Comparison of ENCODE assay signal across 8 mouse cellular contexts in the genomic region with DNA sequence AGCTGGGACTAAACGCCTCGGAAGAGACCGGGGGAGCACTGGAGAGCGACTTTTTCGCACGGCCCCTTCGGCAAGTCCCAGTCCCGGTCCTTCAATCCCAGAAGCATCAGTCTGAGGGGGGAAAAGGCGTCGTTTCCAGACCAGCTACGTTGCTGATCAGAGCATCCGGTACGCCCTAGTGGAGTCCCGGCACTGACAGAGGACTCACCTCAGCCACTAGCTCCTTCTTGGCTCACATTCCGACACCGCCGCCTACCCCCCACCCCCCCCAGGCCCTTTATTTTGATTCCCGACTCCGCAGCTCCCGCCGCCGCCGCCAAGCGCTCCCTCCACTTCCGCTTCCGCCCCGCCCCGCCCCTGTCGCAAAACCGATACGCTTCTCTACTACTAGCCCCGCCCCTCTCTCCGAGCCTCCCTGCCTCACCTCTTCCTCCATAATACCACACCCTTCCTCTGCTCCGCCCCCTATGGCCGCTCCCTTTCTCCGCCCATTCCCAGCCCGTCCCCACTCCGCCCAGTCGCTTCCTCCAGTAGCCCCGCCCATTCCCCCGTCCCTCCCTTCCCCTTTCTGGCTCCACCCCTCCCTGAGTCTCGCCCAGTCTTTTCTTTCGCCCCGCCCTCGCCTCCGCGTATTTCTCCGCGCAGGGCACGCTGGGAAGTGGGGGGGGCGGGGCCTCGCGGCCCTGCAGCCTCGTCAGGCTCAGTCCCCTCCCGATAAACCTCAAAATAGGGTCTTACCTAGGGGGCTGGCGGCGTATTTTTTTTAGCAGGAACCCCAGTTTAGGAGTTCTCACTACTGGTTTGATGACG. TPM values are rescaled to one million over a fixed set of nuclear protein-coding genes. Genes with fewer than 3 reads are reported as not detected.
DNase-seq lines count a peak whose midpoint lies in the region; ATAC-seq lines count a peak whose summit lies in the region.

No protein-coding gene starts in this region.

- H3K27ac ChIP-seq in heart, embryonic 10.5 days: peak overlapping the region; percentile 89
- peak overlapping the region; percentile 99 for H3K27ac ChIP-seq in kidney, embryonic 15.5 days

- DNase-seq in B cell, adult 2 months: peak; percentile 99 to 100
- peak; percentile 100 for DNase-seq in brain, adult 2 months (ENCODE audit: low read depth, low spot score)
- peak; percentile 100 for DNase-seq in heart, embryonic 10.5 days (ENCODE audit: low spot score)
- DNase-seq in liver: peak; percentile 100
- DNase-seq in spleen, postnatal 4 days (ENCODE audit: low spot score in 2 of 2): peak; percentile 99 to 100

- no peaks in the 10 kb centered on the region for H3K9me3 ChIP-seq in heart, embryonic 10.5 days
- no peaks in the 10 kb centered on the region for H3K9me3 ChIP-seq in kidney, embryonic 15.5 days (replicated peaks)

- peak overlapping the region; percentile 75 for H3K4me2 ChIP-seq in kidney, embryonic 15.5 days

- under 1% methylated on average over 58 of the region's 58 CpGs for WGBS in heart, embryonic 10.5 days
- under 1% methylated on average over 58 of the region's 58 CpGs for WGBS in kidney, embryonic 15.5 days

- H3K4me1 ChIP-seq in heart, embryonic 10.5 days: peaks cover 13% of the 10 kb centered on the region
- H3K4me1 ChIP-seq in kidney, embryonic 15.5 days: peaks cover 20% of the 10 kb centered on the region

- H3K4me3 ChIP-seq in heart, embryonic 10.5 days: peak overlapping the region; percentile 82
- peak overlapping the region; percentile 78 for H3K4me3 ChIP-seq in kidney, embryonic 15.5 days (replicated peaks)

- no peaks in the 10 kb centered on the region for H3K36me3 ChIP-seq in heart, embryonic 10.5 days
- 0 out of 2 replicates have a peak, but pooled peaks cover 5% of the 10 kb centered on the region for H3K36me3 ChIP-seq in kidney, embryonic 15.5 days

- peak overlapping the region; percentile 76 for H3K9ac ChIP-seq in kidney, embryonic 15.5 days

- H3K27me3 ChIP-seq in heart, embryonic 10.5 days (ENCODE audit: insufficient read depth, poor library complexity, severe bottlenecking): no peaks in the 10 kb centered on the region
- no peaks in the 10 kb centered on the region for H3K27me3 ChIP-seq in kidney, embryonic 15.5 days

- ATAC-seq in erythroblast, adult 5-6 weeks (replicated peaks; ENCODE audit: low FRiP score, poor library complexity, severe bottlenecking): peak; percentile 78
- peak; percentile 92 for ATAC-seq in kidney, embryonic 15.5 days (replicated peaks; ENCODE audit: low FRiP score)
- peak; percentile 94 for ATAC-seq in monocyte, adult 5-6 weeks (replicated peaks; ENCODE audit: insufficient number of reproducible peaks, low FRiP score, low TSS enrichment, poor library complexity, severe bottlenecking)

RNA-seq across cellular contexts. Expression of a gene that starts 3.9 kb away (rescaled TPM):
- total RNA-seq in erythroblast, adult 5-6 weeks (2015; ENCODE audit: low replicate concordance): 20.9 and 22.4 TPM in 2 replicates
- 55.9 and 57.4 TPM in 2 replicates for total RNA-seq in erythroblast, adult 5-6 weeks (2017; ENCODE audit: low replicate concordance)
- polyA plus RNA-seq in heart, embryonic 10.5 days (2016; fragmentation: Nextera tagmentation; extraction: Ambion mirVana): 90.2 and 111 TPM in 2 replicates
- polyA plus RNA-seq in kidney, embryonic 15.5 days (2015; fragmentation: Nextera tagmentation; extraction: Ambion mirVana): 123 and 126 TPM in 2 replicates
- 37.1 to 76.9 TPM (median 41.7 TPM) in 3 replicates for total RNA-seq in monocyte, adult 5-6 weeks (2017)

RNA-seq across cellular contexts. Expression of a gene that starts 4.0 kb away (rescaled TPM):
- 37.2 and 40.7 TPM in 2 replicates for total RNA-seq in erythroblast, adult 5-6 weeks (2015; ENCODE audit: low replicate concordance)
- total RNA-seq in erythroblast, adult 5-6 weeks (2017; ENCODE audit: low replicate concordance): 42.6 and 49.3 TPM in 2 replicates
- 10.0 and 10.6 TPM in 2 replicates for polyA plus RNA-seq in heart, embryonic 10.5 days (2016; fragmentation: Nextera tagmentation; extraction: Ambion mirVana)
- 16.8 and 18.7 TPM in 2 replicates for polyA plus RNA-seq in kidney, embryonic 15.5 days (2015; fragmentation: Nextera tagmentation; extraction: Ambion mirVana)
- 23.1 to 49.6 TPM (median 23.7 TPM) in 3 replicates for total RNA-seq in monocyte, adult 5-6 weeks (2017)

Comparison
In these comparisons a context has a peak if more than half of its experiments do, and no peak if none do; other contexts are left out.
1. Peak in every context shown above with its lines: DNase-seq, ATAC-seq, H3K4me3 ChIP-seq and H3K27ac ChIP-seq.